Comparison of ENCODE assay signal across 8 mouse cellular contexts in genomic region chr2:24409166-24409565, GRCm38 (mm10). TPM values are rescaled to one million over a fixed set of nuclear protein-coding genes. Genes with fewer than 3 reads are reported as not detected.
A peak's percentile ranks its signal among the peaks of the same experiment; 100 is the strongest.
DNase-seq lines count a peak whose midpoint lies in the region; ATAC-seq and TF ChIP-seq lines count a peak whose summit lies in the region.

No protein-coding gene starts in this region.

- TF ChIP-seq EP300 in liver, postnatal 0 days (IDR thresholded peaks at IDR 0.05; ENCODE audit: low read depth) = no peak

- no peak for TF ChIP-seq POLR2A in cortical plate, adult 2 months (IDR thresholded peaks at IDR 0.05; ENCODE audit: extremely low read depth, insufficient read depth, low read length)
- no peak for TF ChIP-seq POLR2A in testis, adult 2 months (IDR thresholded peaks at IDR 0.05; ENCODE audit: control insufficient read depth, low read depth, low read length)

- peak; percentile 96 for TF ChIP-seq CTCF in cortical plate, adult 2 months (IDR thresholded peaks at IDR 0.05; ENCODE audit: extremely low read depth, insufficient read depth, low read length)
- TF ChIP-seq CTCF in kidney, postnatal 0 days (IDR thresholded peaks at IDR 0.05; ENCODE audit: low read depth) = peak; percentile 97
- peak; percentile 97 for TF ChIP-seq CTCF in liver, postnatal 0 days (IDR thresholded peaks at IDR 0.05; ENCODE audit: low read depth)
- TF ChIP-seq CTCF in testis, adult 2 months (IDR thresholded peaks at IDR 0.05; ENCODE audit: control insufficient read depth, insufficient read depth, insufficient replicate concordance, low read depth, low read length) = peak; percentile 92; the same call in 1 of the 2 replicates

- no peaks in the 10 kb centered on the region for H3K9me3 ChIP-seq in kidney, postnatal 0 days (replicated peaks; ENCODE audit: low read length)
- no peaks in the 10 kb centered on the region for H3K9me3 ChIP-seq in liver, postnatal 0 days (ENCODE audit: low read length)
- H3K9me3 ChIP-seq in neural tube, embryonic 14.5 days (ENCODE audit: control insufficient read depth, low read length) = no peaks in the 10 kb centered on the region

- no peaks in the 10 kb centered on the region for H3K27me3 ChIP-seq in kidney, postnatal 0 days (ENCODE audit: insufficient read depth, low read length)
- H3K27me3 ChIP-seq in liver, postnatal 0 days (ENCODE audit: insufficient read depth, low read length) = no peaks in the 10 kb centered on the region
- H3K27me3 ChIP-seq in neural tube, embryonic 14.5 days (ENCODE audit: control insufficient read depth, insufficient read depth, low read length) = no peaks in the 10 kb centered on the region
- H3K27me3 ChIP-seq in testis, adult 2 months (ENCODE audit: control insufficient read depth, insufficient read depth, low read length) = no peaks in the 10 kb centered on the region

- 0 out of 2 replicates have a peak, but pooled peaks cover 2% of the 10 kb centered on the region for H3K4me1 ChIP-seq in cortical plate, adult 2 months (ENCODE audit: control insufficient read depth, insufficient read depth, low read length)
- H3K4me1 ChIP-seq in kidney, postnatal 0 days (replicated peaks; ENCODE audit: insufficient read depth, low read length) = peaks cover 16% of the 10 kb centered on the region
- H3K4me1 ChIP-seq in liver, postnatal 0 days (ENCODE audit: insufficient read depth) = no peaks in the 10 kb centered on the region
- peaks cover 8% of the 10 kb centered on the region; the same call in 1 of the 2 replicates for H3K4me1 ChIP-seq in neural tube, embryonic 14.5 days (ENCODE audit: control insufficient read depth, insufficient read depth, low read length)
- H3K4me1 ChIP-seq in testis, adult 2 months (ENCODE audit: control insufficient read depth, insufficient read depth, low read length) = peaks cover 6% of the 10 kb centered on the region

- 0% methylated on average over 2 of the region's 2 CpGs for WGBS in kidney, postnatal 0 days
- WGBS in liver, postnatal 0 days (ENCODE audit: insufficient replicate concordance) = 9% methylated on average over 2 of the region's 2 CpGs
- WGBS in neural tube, embryonic 14.5 days = 2% methylated on average over 2 of the region's 2 CpGs

- H3K9ac ChIP-seq in kidney, postnatal 0 days (ENCODE audit: low read depth, low read length) = no peak overlapping the region
- H3K9ac ChIP-seq in liver, postnatal 0 days (replicated peaks) = no peak overlapping the region
- no peak overlapping the region for H3K9ac ChIP-seq in neural tube, embryonic 14.5 days (replicated peaks; ENCODE audit: low read depth, low read length)

- peak; percentile 13; the same call in 1 of the 2 replicates for ATAC-seq in kidney, postnatal 0 days (replicated peaks; ENCODE audit: low FRiP score, low read depth)
- peak; percentile 48 for ATAC-seq in liver, postnatal 0 days
- peak; percentile 52 for ATAC-seq in neural tube, embryonic 14.5 days (ENCODE audit: low read depth)

- H3K36me3 ChIP-seq in kidney, postnatal 0 days (ENCODE audit: insufficient read depth, low read length) = no peaks in the 10 kb centered on the region
- peaks cover 12% of the 10 kb centered on the region for H3K36me3 ChIP-seq in liver, postnatal 0 days (replicated peaks; ENCODE audit: insufficient read depth, low read length)
- H3K36me3 ChIP-seq in neural tube, embryonic 14.5 days (ENCODE audit: control insufficient read depth, insufficient read depth, low read length) = no peaks in the 10 kb centered on the region
- no peaks in the 10 kb centered on the region for H3K36me3 ChIP-seq in testis, adult 2 months (ENCODE audit: control insufficient read depth, insufficient read depth, low read length)

- no peak overlapping the region for H3K27ac ChIP-seq in cortical plate, adult 2 months (ENCODE audit: insufficient read depth, low read length)
- no peak overlapping the region for H3K27ac ChIP-seq in kidney, postnatal 0 days
- no peak overlapping the region for H3K27ac ChIP-seq in liver, postnatal 0 days (ENCODE audit: low read depth)
- H3K27ac ChIP-seq in neural tube, embryonic 14.5 days (ENCODE audit: low read depth, low read length) = no peak overlapping the region
- no peak overlapping the region for H3K27ac ChIP-seq in testis, adult 2 months (ENCODE audit: control insufficient read depth, insufficient read depth, low read depth, low read length)

- H3K4me3 ChIP-seq in cortical plate, adult 2 months (ENCODE audit: insufficient read depth, low read length) = no peak overlapping the region
- H3K4me3 ChIP-seq in kidney, postnatal 0 days (replicated peaks; ENCODE audit: low read depth, low read length) = no peak overlapping the region
- no peak overlapping the region for H3K4me3 ChIP-seq in liver, postnatal 0 days (ENCODE audit: low read depth, low read length)
- no peak overlapping the region for H3K4me3 ChIP-seq in neural tube, embryonic 14.5 days (ENCODE audit: low read depth, low read length)
- no peak overlapping the region for H3K4me3 ChIP-seq in testis, adult 2 months (ENCODE audit: control insufficient read depth, low read depth, low read length)

- peak; percentile 60 for DNase-seq in CD4-positive helper T cell, adult 2 months (ENCODE audit: low read depth, low spot score)
- peak; percentile 62 to 89 for DNase-seq in adrenal gland, adult (ENCODE audit: inconsistent age in 2 of 2, low spot score in 1 of 2)
- DNase-seq in gastrocnemius, postnatal 4 days (ENCODE audit: low spot score in 2 of 2) = peak; percentile 33 to 46
- DNase-seq in kidney, postnatal 0 days (ENCODE audit: low spot score) = peak; percentile 80
- DNase-seq in liver, postnatal 0 days = peak; percentile 72

- no peak overlapping the region for H3K4me2 ChIP-seq in kidney, postnatal 0 days (ENCODE audit: low read length)
- H3K4me2 ChIP-seq in liver, postnatal 0 days (ENCODE audit: low read depth, low read length) = no peak overlapping the region
- no peak overlapping the region for H3K4me2 ChIP-seq in neural tube, embryonic 14.5 days (ENCODE audit: low read depth, low read length)

RNA-seq across cellular contexts. Expression of gene Psd4, which starts 41.8 kb away (rescaled TPM):
- 0.70 and 0.73 TPM in 2 replicates for polyA plus RNA-seq in cortical plate, adult 2 months (2012; rRNA removed)
- 1 to 10 TPM; 1.7 to 2.4 TPM for total RNA-seq in gastrocnemius, postnatal 4 days (2021)
- polyA plus RNA-seq in kidney, postnatal 0 days (2015; fragmentation: Nextera tagmentation; extraction: Ambion mirVana) = 2.2 and 2.3 TPM in 2 replicates
- 3.0 and 3.9 TPM in 2 replicates for polyA plus RNA-seq in liver, postnatal 0 days (2015; fragmentation: Nextera tagmentation; extraction: Ambion mirVana)
- 0.52 and 1.4 TPM in 2 replicates for polyA plus RNA-seq in neural tube, embryonic 14.5 days (2014; fragmentation: Nextera tagmentation; extraction: Ambion mirVana)
- polyA plus RNA-seq in testis, adult 2 months (2012; rRNA removed) = 0.94 and 1.1 TPM in 2 replicates
